Mouse (Mus musculus) CH12F3 (cell line): ENCODE results near the gene Tcl1b1.
"Not testable (repeated sequence)": the region's sequence is repeated elsewhere in the genome, so short reads cannot be mapped to it uniquely, and the experiment has no call there.

Source experiments
- in situ Hi-C: fragments of 300-500 bp; cut with MboI; formaldehyde crosslinking; loops from 2 replicates; pipeline ENCODE4 v1.14.3; 2020; ENCODE audit warnings: low sequenced_read_pairs

Tcl1b1 gene

DNA sequence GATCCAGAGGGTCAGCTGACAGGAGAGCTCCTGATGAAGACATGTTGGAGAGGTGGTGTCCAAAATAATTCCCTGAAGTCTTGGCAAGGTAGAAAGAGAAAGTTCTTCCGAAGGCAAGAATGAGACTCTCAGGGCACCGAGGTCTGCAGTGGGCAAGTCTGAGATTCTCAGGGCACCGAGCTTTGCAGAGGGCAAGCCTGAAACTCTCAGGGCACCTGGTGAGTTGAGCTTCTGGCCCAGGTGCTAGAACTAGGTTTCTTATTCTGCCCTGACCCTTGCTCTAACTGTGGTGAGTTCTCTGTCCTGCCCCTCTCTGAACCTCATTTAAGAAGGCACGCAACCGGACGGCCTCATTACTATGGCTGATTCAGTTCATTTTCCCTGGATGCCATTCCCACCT, 31.3 kb downstream of the Tcl1b1 start, which contains the start of gene Tcl1b3:
TSS of gene Tcl1b3 (plus strand) at position 301 of the 400 bp plus-strand sequence.
- in situ Hi-C loops, result not testable (repeated sequence)

DNA sequence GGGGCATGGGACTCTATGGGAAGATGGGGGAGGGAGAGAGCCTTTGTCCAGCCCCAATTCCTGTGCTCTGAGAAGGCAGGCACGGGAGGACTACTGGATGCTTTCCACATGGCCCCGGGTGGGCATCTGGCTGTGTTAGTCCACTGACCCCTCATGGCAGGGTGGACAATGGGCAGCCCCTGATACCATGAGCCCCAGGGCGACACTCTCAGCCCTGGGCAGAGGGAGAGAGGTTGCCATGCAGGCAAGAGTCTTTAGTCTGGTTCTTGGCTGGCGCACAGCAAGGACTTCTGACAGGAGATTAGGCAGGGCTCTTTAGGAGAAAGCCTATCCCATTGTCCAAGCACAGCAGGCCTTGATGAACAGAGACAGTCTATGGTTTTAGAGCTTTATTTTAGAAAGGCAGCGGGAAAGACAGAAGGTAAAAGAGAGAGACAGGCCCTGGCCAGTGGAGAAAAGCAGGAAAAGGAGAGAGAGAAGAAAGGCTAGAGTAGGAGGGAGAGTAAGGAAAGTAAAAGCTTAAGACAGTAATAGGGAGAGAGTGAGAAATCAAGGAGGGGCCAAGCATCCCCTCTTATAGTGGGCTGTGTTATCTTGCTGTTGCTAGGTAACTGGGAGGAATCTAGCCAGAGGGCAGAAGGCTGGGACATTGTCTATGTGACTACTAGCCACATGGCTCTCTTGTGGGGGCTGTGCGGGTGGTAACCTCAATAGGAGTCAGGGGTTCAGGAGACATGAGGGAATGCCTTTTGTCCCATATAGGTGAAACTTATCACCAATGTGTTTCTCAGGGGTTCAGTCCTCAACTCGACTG, 40.4 kb downstream of the Tcl1b1 start:
- in situ Hi-C loops, result not testable (repeated sequence)

DNA sequence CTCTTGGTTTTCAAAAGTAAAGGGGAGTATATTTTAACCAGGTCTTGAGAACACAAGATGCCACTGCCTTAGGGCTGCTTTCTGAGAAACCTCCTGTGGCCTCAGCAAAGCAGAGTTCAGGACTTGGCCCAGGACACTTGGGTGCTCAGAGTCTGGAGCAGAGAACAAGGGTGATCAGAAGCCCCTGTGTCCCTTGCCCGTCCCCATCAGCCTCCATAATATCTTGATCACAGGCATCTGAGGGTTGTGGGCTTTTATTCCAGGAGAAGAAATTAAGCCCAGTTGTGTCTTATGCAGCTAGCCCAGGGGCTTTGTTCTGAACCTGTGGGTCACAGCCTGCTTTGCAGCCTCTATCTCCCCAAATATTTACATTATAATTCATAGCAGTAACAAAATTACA, 42.2 kb downstream of the Tcl1b1 start, which contains the start of gene Tcl1b4:
TSS of gene Tcl1b4 (plus strand) at position 301 of the 400 bp plus-strand sequence.
- in situ Hi-C loops, result not testable (repeated sequence)

DNA sequence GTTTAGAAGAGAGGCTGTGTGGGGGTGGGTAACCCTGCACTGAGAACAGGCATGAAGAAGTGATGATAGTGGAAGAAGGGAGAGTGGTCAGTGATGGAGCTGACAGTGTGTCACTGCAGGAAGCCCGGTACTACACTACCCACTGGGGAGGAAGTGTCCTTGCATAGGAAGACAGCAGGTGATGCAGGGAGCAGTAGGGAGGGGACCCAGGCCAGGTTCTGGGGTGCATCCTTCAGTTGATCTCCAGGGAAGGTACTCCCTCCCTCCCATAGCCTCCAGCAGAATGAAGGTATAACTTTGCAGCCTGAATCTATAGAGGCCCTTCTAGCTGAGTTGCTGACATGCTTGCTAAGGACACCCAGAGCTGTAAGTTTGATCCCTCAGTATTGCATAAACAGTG, 47.6 kb downstream of the Tcl1b1 start:
- in situ Hi-C loops, result no loop called here

DNA sequence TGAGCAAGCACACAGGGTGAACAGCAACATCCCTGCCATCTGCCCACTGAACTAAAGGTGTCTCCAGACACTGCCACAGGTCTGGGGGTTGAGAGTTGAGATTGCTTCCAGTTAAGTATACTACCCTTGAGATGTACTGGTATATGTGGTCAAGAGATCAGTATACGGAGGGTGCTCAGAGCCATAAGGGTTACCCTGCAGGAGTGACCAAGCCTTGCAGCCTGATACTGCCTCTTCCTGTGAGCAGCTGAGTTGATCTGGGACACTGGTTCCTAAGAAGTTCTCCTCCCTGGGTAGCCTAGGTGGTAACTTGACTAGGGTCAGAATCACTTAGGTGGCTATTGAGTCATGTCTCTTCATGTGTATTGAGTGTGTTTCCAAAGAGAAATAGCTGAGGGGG, 49.0 kb downstream of the Tcl1b1 start:
- in situ Hi-C loops, result no loop called here

DNA sequence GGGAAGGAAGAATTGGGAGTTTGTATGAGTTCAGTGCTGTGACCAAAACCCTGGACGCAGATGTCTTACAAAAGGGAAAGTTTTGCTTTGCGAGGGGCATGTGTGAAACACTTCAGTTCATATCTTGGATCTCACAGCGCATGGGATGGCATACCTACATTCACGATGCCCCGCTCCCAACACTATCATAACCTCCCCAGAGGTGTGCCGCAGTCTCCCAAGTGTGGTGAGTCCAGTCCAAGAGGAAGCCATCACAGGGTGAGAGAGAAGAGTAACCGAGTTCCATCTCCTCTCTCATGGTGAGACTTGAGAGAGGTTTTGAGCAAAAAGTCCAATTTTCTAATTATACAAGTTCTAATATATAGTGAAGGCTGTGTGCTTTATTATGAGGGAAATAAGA, 49.7 kb downstream of the Tcl1b1 start:
- in situ Hi-C loops, result no loop called here
